Mouse (Mus musculus) kidney, postnatal 0 days (tissue): ENCODE measurements around the gene B3gat1. TPM values are rescaled to one million over a fixed set of nuclear protein-coding genes. Genes with fewer than 3 reads are reported as not detected.
A peak's percentile ranks its signal among the peaks of the same experiment; 100 is the strongest.

Source experiments
- ATAC-seq: fragments of 200-750 bp; cut with Nextera tagmentation; replicated peaks from 2 replicates; pipeline ENCODE4 v1.8.0; 2017; ENCODE audit warnings: low read depth, moderate number of reproducible peaks, moderate TSS enrichment, moderate library complexity; ENCODE audit not compliant: low FRiP score
- DNase-seq: peaks from one replicate; pipeline ENCODE4 v3.0.0-alpha.2; 2016; ENCODE audit warnings: low spot score
- H3K27ac ChIP-seq: fragments of 300-500 bp; sonication (generic); 2 replicates; pipeline ENCODE4 v1.5.1; 2014; ENCODE audit warnings: mild to moderate bottlenecking
- H3K27me3 ChIP-seq: fragments of 300-500 bp; sonication (generic); 2 replicates; pipeline ENCODE4 v1.6.1; 2014; ENCODE audit warnings: low read length, mixed read lengths; ENCODE audit not compliant: insufficient read depth
- H3K36me3 ChIP-seq: fragments of 300-500 bp; sonication (generic); 2 replicates; pipeline ENCODE4 v1.6.1; 2014; ENCODE audit warnings: low read length, mixed read lengths; ENCODE audit not compliant: insufficient read depth
- H3K4me1 ChIP-seq: fragments of 300-500 bp; sonication (generic); replicated peaks from 2 replicates; pipeline ENCODE4 v1.6.1; 2014; ENCODE audit warnings: antibody characterized with exemption, low read length, mixed read lengths; ENCODE audit not compliant: insufficient read depth
- H3K4me2 ChIP-seq: fragments of 300-500 bp; sonication (generic); 2 replicates; pipeline ENCODE4 v1.6.1; 2014; ENCODE audit warnings: mild to moderate bottlenecking, low read length, moderate library complexity, mixed read lengths
- H3K4me3 ChIP-seq: fragments of 300-500 bp; sonication (generic); replicated peaks from 2 replicates; pipeline ENCODE4 v1.5.1; 2014; ENCODE audit warnings: low read depth, low read length
- H3K9ac ChIP-seq: fragments of 300-500 bp; sonication (generic); 2 replicates; pipeline ENCODE4 v1.6.1; 2014; ENCODE audit warnings: low read depth, low read length
- H3K9me3 ChIP-seq: fragments of 300-500 bp; sonication (generic); replicated peaks from 2 replicates; pipeline ENCODE4 v1.6.1; 2016; ENCODE audit warnings: low read length, inconsistent platforms, mixed read lengths
- CTCF ChIP-seq: IDR thresholded peaks from 2 replicates; pipeline ENCODE4 v1.5.1; 2016; ENCODE audit warnings: antibody characterized with exemption, low read depth, mild to moderate bottlenecking, moderate library complexity
- WGBS: fragments of 180-500 bp; shearing (Covaris S2); extraction: QIAGEN DNeasy Blood & Tissue Kit; methylation state at CpG from one replicate; pipeline ENCODE4 v1.1.7; 2014; 5-methylcytosine and 5-hydroxymethylcytosine counted together
- polyA plus RNA-seq: library from polyadenylated mRNA; unstranded; fragments of >200 nt; fragmentation: Nextera tagmentation; extraction: Ambion mirVana; gene quantifications from 2 replicates; pipeline ENCODE4 v1.2.1, GENCODE M21; 2015

The B3gat1 gene
- polyA plus RNA-seq, 1 experiment from 2014 or later: 0.08 TPM

GRCm38 (mm10) chr9:26698286-26698685 lies 35.2 kb upstream of the B3gat1 start:
- ATAC-seq: no peak
- 79% methylated on average over 2 of the region's 2 CpGs for WGBS
- H3K4me2 ChIP-seq: no peak overlapping the region

GRCm38 (mm10) chr9:26700329-26700728 lies 33.2 kb upstream of the B3gat1 start:
- no peaks in the 10 kb centered on the region for H3K9me3 ChIP-seq
- no peak for DNase-seq
- H3K36me3 ChIP-seq: no peaks in the 10 kb centered on the region
- WGBS: 70% methylated on average over 2 of the region's 2 CpGs
- no peak overlapping the region for H3K4me2 ChIP-seq
- H3K27me3 ChIP-seq: no peaks in the 10 kb centered on the region
- H3K4me1 ChIP-seq: no peaks in the 10 kb centered on the region
- ATAC-seq: no peak
- H3K9ac ChIP-seq: no peak overlapping the region
- TF ChIP-seq CTCF: no peak
- H3K4me3 ChIP-seq: no peak overlapping the region
- no peak overlapping the region for H3K27ac ChIP-seq

More at GRCm38 (mm10) chr9:26698286-26698685, 35.2 kb upstream of the B3gat1 start:
- no peak overlapping the region for H3K27ac ChIP-seq
- no peak overlapping the region for H3K4me3 ChIP-seq
- H3K9ac ChIP-seq: no peak overlapping the region
- DNase-seq: no peak
- no peaks in the 10 kb centered on the region for H3K9me3 ChIP-seq
- H3K36me3 ChIP-seq: no peaks in the 10 kb centered on the region
- no peak for TF ChIP-seq CTCF
- no peaks in the 10 kb centered on the region for H3K27me3 ChIP-seq
- H3K4me1 ChIP-seq: no peaks in the 10 kb centered on the region

- no peak overlapping the region for H3K27ac ChIP-seq
- DNase-seq (no peak), ATAC-seq (no peak)
- no peaks in the 10 kb centered on the region for H3K27me3 ChIP-seq
- 43% methylated on average over 3 of the region's 3 CpGs for WGBS
- no peaks in the 10 kb centered on the region for H3K9me3 ChIP-seq
- no peak for TF ChIP-seq CTCF
- H3K4me1 ChIP-seq: no peaks in the 10 kb centered on the region
- H3K9ac ChIP-seq: no peak overlapping the region
- no peak overlapping the region for H3K4me3 ChIP-seq
- H3K4me2 ChIP-seq: no peak overlapping the region
- no peaks in the 10 kb centered on the region for H3K36me3 ChIP-seq
Measured at GRCm38 (mm10) chr9:26718388-26718787, 15.1 kb upstream of the B3gat1 start.

GRCm38 (mm10) chr9:26721771-26722170 lies 11.8 kb upstream of the B3gat1 start:
- Histone ChIP-seq H3K4me1 (no peaks in the 10 kb centered on the region), H3K36me3 (no peaks in the 10 kb centered on the region), H3K9ac (no peak overlapping the region), H3K9me3 (no peaks in the 10 kb centered on the region), H3K4me3 (no peak overlapping the region), H3K27ac (no peak overlapping the region), H3K27me3 (no peaks in the 10 kb centered on the region), H3K4me2 (no peak overlapping the region)
- 55% methylated on average over 7 of the region's 7 CpGs for WGBS
- DNase-seq: no peak
- ATAC-seq: no peak
- TF ChIP-seq CTCF: no peak

GRCm38 (mm10) chr9:26725709-26726108 lies 7.8 kb upstream of the B3gat1 start:
- Histone ChIP-seq H3K36me3 (no peaks in the 10 kb centered on the region), H3K27me3 (no peaks in the 10 kb centered on the region), H3K9ac (no peak overlapping the region), H3K4me1 (no peaks in the 10 kb centered on the region), H3K27ac (no peak overlapping the region), H3K4me2 (no peak overlapping the region), H3K4me3 (no peak overlapping the region), H3K9me3 (no peaks in the 10 kb centered on the region)
- no peak for DNase-seq
- ATAC-seq: no peak
- 91% methylated on average over 3 of the region's 3 CpGs for WGBS
- TF ChIP-seq CTCF: no peak

- no peaks in the 10 kb centered on the region for H3K9me3 ChIP-seq
- TF ChIP-seq CTCF: no peak
- no peaks in the 10 kb centered on the region for H3K36me3 ChIP-seq
- no peaks in the 10 kb centered on the region for H3K4me1 ChIP-seq
- whole genome bisulfite sequencing: 44% methylated on average over 2 of the region's 2 CpGs
- no peak overlapping the region for H3K4me3 ChIP-seq
- H3K27ac ChIP-seq: no peak overlapping the region
- no peak overlapping the region for H3K9ac ChIP-seq
- ATAC-seq (no peak), DNase-seq (peak; percentile 64)
- H3K4me2 ChIP-seq: no peak overlapping the region
- H3K27me3 ChIP-seq: peaks cover 2% of the 10 kb centered on the region; the same call in 1 of the 2 replicates
Measured at GRCm38 (mm10) chr9:26727445-26727844, 6.1 kb upstream of the B3gat1 start.

- Histone ChIP-seq H3K9me3 (no peaks in the 10 kb centered on the region), H3K27me3 (peaks cover 12% of the 10 kb centered on the region), H3K4me3 (no peak overlapping the region), H3K4me2 (no peak overlapping the region), H3K36me3 (no peaks in the 10 kb centered on the region), H3K4me1 (no peaks in the 10 kb centered on the region), H3K9ac (no peak overlapping the region), H3K27ac (no peak overlapping the region)
- DNase-seq: no peak
- no peak for ATAC-seq
- WGBS: 73% methylated on average over 2 of the region's 2 CpGs
- TF ChIP-seq CTCF: no peak
Measured at GRCm38 (mm10) chr9:26728556-26728955, 5.0 kb upstream of the B3gat1 start.
